Mouse (Mus musculus): ENCODE data around the gene Dgkg.

The Dgkg gene

DNA sequence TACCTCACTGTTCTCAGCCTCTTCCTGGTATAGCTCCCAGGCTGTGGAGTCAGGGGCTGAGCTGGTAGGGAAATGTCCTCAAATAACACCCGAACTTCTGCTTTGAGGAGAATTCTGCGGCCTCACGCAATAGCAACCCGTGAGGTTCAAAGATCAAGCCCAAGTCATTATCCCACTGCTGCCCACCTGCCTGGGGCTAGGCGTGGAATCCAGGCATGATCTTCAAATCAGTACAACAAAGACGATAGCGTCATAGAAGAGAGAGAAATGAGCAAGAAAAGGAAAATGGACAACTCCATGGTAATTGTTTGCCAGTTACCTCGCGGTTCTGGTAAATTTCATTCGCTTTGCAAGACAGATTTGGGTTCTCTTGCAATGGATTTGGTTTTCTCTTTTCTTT lies 109.3 kb downstream of the Dgkg start:
- DNase-seq (ENCODE audit: low read depth, low spot score): no peak

DNA sequence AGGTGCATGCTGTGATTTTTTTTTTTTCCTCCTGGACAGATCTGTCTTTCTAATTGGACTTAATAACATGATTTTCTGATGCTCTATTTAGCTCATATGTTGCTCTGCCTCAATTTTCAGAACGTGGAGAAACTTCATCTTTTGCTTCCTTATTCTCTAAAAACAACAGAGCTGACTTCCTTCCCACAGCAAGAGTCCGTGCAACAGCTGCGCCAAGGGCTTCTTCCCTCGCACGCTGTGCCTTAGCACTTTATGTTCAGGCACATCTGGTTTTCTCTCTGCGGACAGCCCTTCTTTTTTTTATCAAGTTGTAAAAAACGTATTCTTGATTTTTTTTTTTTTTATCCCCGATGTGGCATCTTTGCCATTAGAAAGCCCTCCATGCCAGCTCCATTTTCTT lies 111.2 kb downstream of the Dgkg start:
- peak; percentile 65 for DNase-seq (ENCODE audit: low read depth, low spot score)

DNA sequence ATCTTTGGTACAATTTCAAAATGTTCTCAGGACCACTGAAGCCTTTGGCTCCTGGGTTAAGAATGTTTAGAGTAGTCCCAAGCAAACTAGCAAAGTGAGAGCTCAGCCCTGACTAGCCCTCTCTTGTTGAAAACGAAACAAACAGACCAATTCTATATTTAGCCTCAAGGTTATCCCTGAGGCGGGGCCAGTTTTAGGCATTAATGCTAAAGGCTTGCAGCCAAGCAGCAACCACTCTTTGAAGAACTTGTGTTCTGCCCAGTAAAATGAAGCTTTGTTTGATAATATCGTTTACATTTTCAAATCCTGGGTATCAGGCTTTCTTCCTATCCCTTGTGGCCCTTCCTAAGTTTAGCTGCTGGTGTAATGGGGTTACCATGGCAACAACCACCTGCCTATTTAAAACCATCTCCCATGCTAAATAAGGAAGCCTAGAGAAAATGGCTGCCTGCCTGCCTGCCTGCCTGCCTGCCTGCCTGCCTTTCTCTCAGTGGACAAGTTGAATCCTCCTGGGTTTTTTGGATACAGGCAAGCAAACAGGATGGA lies 111.9 kb downstream of the Dgkg start:
- DNase-seq (ENCODE audit: low read depth, low spot score): peak; percentile 96

DNA sequence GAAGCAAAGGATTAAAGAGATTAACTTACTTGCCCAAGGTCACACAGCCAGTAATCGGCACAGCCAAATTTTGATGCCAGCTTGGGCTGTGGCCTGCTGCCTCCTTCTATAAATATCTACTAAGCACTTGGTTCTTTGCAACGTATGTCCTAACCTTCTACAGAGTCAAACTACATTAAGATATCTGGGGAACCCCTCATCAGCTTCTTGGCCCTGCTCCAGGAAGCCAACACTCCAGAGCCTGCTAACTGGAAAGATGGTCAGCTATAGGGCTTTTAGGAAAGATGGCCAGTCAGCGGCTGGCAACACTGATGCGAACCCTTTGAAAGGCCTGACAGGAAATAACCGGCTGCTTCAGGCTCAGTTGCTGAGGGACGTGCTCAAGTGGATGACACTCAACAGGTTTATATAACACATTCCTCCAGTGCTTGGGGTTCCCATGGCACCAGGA lies 114.3 kb downstream of the Dgkg start:
- peak; percentile 29 for DNase-seq (ENCODE audit: low read depth, low spot score)

DNA sequence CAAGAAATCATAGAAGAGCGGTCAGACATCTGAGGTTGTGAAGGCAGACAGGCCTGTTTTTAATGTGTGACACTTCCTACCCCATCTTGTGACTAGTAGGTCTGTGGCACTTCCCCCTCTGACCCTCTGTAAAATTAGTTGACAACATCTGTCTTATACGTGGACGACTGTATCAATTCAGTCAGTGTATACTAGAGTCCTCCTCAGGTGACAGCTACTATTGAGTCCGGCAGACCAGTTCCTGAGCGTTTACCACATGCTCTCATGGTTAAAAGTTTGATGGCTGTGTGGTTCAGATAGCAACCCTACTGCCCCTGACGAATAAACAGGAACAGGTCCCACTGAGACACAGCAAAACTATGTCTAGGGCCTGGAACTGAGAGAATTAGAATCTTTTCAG lies 117.7 kb downstream of the Dgkg start:
- no peak for DNase-seq (ENCODE audit: low read depth, low spot score)

DNA sequence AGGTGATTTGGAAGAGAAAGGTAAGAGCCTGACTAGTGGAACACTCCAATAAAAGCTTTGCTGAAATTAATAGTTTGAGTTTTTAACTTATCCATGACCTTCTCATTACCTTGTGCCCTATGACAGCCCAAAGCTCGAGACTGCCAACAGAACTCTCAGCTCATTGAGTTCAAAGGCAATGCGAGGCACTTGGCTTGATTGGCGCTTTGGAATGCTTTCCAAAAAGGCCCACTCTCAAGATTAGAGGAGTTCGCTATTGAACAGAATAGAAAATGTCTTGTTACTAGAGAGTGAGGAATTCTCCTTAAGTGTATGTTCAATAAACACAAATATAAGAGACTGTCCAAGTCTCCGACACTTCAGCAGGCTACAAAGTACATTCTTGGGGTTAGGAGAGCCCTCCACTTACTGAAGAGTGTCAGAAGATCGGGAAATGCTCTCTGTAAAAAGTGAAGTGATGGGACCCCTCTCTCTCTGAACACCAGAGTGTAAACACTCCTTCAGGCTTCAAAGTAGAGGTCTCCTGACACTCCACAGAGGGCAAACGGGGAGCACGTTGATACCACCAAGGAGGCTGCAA lies 120.3 kb downstream of the Dgkg start:
- no peak for DNase-seq (ENCODE audit: low read depth, low spot score)

DNA sequence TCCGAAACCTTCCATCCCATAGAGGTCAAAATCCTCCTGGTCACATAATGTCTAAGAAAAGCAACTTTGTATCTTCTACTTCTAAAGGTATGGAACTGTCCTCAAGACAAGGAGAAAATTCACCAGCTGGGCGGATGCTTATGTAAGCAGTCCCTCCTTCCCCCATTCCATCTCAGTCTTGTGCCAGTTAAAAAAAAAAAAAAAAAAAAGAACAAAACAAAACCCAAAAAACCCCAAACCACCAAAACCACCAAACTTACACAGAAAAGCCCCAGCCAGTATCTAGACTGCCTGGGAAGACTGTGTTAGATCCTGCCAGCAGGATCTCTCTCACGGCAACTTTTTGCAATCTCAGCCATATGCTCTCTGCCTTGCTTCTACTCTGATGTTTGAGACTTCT lies 123.9 kb downstream of the Dgkg start:
- peak; percentile 40 for DNase-seq (ENCODE audit: low read depth, low spot score)

DNA sequence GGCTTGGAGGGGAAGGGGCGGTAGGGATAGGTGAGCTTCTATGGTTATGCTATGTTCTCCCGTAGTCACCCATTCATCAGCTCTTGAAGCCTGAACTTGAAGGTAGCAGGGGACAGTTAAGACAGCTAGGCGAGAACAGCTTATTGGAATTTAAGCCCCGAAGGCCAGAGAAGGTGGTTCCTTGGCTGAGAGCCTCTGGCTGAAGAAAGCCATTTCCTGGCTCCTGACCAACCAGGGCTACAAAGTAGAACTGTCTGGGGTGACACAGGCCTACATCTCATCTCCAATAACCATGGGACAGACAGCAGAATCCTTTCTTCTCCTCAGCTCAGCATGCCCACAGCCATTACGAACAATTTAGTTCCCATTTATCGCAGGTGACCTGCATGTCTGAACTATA lies 125.2 kb downstream of the Dgkg start:
- DNase-seq (ENCODE audit: low read depth, low spot score): no peak

DNA sequence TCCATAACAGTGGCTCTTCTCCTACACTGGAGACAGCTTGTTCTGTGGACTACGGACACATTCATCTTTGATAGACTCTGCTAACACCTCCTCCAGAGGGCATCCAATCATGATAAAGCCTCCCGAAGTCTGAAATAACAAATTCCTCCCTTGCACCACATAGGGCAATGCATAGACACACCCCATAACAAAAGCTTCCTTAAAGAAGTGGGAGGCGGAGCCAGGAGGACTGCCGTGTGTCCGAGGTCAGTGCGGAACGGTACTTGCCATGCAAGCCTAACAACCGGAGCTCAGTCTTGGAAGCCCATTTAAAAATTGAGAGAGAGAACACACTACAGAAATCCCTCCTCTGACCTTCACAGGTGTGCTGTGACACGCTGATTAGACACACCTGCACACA lies 126.0 kb downstream of the Dgkg start:
- no peak for DNase-seq (ENCODE audit: low read depth, low spot score)

DNA sequence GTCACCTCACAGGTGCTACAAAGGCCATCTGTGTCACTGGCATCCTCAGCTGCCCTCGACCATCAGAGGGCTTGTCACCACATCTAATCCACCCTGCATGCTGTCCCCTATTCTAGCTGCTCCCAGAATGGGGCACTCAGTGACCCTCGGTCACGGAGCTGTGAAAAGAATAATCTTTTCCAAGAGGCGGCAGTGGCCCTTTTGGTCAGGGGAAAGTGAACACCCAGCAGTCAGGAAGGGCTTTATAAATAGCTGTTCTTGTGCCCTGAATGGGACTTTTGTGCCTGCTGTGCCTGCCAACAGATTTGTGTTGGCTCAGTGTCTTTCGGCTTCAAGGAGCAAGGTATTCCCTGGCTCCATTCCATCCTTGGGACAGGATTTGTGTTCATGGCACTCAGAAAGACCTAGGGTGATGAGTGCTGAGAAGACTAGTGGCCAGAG lies 129.5 kb downstream of the Dgkg start:
- peak; percentile 93 for DNase-seq (ENCODE audit: low read depth, low spot score)

DNA sequence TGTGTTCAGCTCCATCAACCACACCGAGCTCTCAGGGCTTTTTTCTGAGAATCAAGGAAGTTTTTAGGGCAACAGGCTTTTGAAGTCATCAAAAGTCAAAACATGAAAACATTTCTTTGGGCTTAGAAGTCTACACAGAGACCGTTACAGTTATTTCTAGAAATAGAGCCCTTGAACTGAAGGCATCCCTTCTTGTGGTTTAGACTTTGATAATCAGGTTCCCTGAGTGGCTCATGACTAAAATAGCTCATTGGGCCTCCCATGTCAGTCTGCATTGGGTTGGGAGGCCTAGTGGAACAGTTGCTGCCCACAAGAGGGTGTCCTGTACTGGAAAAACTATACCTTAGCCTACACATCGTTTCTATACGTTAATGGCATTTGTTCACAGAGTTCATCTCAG lies 130.6 kb downstream of the Dgkg start:
- DNase-seq (ENCODE audit: low read depth, low spot score): no peak

DNA sequence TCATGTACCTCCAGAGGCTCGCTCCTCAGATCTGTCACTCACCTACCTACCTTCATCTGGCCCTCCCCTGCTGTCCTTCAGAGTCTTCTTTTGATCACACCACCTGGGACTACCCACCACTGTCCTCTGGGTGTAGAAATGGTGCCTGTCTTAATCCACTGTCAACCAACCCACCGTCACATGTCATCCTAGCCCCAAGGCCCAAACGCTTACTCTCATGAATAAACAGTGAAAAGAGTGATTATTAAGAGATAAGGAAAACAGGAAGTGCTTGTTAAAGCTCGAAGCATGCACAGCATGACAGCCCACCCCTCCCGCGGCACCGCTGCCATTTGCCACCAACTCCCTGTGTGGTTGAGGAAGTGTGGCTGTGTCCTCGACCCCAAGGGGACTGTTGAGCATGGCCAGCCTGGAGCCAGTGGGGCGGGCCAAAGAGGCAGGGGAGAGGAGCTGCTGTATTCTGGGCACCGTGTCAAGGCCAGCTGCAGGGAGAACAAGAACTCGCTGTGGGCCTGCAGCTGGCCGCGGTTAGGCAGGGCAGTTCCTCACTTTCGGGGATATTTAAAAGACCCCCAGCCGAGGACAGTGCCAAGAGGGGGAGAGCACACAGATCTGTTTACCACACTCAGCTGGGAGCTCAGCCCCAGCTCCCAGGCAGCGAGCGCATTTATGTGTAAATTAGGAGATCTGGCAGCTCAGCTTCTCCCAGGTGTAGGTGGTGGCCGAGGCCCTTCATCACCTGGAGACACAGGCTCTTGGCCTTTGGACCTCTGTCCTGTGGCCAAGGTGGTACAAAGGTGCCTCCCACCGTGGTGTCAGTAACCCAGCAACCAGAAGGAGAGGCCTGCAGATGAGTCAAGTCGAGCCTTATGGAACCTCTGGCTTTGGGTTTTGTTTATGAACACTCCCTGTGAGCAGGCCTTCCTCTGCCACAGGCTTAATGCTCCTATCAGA lies 139.3 kb downstream of the Dgkg start:
- DNase-seq (ENCODE audit: low read depth, low spot score): peak; percentile 94

DNA sequence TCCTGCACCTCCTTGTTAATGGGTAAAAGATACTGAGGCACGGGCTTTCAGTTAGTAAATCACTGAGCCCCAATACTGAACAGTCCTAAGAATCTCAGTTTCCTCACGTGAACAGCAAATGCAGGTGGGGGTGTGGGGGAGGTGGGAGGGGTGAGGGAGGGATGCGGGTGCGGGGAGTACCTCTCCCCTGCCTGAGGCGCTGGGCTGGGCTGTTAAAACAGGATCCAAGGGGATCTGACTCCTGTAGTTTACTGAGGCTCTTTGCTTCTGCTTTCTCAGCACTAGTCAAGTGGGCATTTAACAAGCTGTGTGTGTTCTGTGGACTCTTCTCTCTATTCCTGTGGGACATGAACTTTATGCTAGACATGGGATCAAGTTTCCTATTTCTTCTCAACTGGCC lies 141.5 kb downstream of the Dgkg start:
- DNase-seq (ENCODE audit: low read depth, low spot score): no peak

DNA sequence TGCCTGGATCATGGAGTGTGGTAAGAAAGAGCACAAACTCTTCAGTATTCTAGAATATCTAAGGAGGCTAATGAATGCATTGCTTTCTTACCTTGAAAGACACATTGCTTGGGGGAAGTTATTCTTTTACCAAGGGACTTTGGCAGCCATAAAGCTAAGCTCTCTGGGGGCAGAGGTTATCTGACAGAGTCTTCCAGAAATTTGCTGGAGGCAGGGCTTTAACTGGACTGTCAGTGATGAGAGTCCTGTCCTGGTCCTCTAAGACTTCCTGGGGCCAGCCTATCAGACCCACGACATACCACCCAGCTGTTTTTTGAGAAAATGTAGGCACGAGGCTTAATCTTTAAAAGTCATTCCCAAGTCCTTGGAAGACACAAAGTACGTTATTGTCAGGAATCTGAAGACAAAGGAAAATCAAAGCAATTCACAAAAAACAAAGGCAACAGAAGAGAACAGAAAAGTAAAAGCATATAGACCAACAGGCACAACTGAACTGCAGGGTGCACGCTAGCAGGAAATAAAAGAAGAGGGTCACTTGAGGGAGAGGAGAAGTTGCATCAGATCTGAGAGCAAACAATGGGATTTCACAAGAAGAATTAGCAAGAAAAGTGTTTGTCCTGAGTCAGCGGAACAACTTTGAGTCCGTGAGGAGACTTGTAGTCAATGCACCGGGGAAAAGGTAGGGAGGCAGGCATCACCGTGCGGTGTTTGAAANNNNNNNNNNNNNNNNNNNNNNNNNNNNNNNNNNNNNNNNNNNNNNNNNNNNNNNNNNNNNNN lies 146.0 kb downstream of the Dgkg start:
- no peak for DNase-seq (ENCODE audit: low read depth, low spot score)

DNA sequence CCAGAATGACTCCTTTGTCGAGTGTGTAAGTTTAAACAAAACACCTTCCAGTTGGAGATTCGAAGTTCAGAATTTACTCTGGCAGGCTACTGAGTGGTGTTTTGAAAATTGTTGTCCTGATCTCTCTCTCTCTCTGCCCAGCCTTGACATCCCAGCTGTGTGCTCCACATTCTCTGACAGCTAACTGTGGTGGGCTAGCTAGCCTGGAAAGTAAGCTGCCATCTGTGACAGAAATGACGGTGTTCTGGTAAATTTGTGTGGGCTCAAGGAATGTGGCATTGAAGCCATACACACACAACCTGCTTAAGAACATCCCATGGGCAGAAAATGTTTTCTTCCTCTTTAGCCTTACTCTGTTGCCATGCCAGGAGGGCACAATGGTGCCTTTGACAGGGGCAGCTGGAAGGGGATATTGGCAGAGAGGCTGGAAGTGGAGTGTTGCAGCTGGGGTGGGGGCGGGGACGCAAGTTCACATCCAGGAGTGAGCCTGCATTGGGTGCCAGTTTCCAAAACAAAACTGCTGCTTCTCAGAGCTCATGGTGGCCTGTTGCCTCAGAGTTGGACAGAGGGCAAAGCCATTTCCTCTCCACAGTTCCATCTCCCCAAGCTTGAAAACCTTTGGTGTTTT lies 148.0 kb downstream of the Dgkg start:
- DNase-seq (ENCODE audit: low read depth, low spot score): peak; percentile 92

DNA sequence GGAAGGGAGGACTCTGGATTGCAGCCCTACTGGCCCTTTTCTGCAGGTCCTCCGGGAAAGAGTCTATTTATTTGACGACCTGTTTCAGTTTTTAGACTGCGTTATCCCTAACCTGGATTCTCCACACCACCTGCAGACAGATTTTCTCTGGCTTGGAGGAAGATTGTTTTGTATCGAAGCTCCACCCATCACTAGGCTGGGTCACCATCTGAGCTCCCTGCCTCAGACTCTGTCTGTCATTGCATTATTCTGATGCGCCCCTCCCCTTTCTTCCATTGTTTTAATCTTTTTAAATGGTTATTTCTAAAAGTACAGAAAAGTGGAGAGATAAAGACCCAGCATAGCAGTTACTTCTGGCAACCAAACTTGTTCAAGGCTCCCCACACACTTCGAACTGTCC lies 151.4 kb downstream of the Dgkg start:
- DNase-seq (ENCODE audit: low read depth, low spot score): no peak

DNA sequence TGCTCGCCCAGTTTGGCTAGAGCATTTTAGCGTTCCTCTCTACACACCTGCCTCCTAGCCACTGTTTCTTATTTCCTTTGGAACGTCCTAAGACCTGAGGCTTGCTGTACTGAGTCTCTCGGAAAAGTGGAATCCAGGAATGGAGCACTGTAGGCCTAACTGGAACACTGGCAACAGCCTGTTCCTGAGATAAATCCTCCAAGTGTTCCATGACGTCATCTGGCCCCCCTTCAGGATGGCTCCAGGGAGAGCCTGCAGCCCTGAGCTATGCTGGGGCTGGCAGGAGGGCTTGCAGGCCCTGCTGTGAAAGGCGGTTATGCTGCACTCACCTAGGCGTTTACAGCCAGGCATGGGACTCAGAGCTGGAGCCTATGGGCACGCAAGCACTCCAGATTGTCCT lies 152.2 kb downstream of the Dgkg start:
- peak; percentile 89 for DNase-seq (ENCODE audit: low read depth, low spot score)

DNA sequence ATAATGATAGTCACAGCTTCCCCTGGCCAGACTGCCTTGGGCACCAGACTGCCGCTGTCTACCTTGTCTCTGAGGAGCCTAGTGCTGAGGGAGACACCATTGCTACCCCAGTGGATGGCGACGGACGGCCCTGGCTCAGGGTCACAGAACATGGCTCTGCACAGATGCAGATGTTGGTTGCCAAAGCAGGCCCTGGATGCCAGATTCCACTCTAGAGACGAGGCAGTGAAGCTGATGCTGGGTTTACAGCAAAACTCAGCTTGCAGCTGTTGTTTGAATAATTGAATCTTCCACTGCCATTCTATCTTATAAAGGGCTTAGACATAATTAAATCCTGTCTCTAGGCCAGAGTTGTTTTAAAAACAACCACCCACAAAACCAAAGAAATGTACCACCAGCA lies 153.0 kb downstream of the Dgkg start:
- peak; percentile 63 for DNase-seq (ENCODE audit: low read depth, low spot score)

DNA sequence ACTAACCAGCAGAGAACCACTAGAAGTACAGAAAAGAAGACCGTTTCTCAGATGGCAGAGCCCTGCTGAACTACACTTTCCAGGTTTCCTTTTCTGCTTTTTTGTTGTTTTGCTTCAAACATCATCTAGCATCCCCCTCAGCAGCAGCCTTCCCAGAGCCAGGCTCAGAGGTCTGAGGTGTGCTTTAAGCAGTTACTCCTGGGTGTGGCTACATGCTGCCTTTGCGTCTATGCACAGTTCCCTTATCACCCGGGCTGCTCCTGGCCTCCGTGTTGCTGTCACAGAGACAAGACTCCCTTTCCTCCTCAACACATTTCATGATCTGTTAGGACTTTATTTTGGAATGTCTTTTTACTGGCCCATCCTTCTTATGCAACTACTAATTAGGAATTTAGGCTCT lies 153.6 kb downstream of the Dgkg start:
- no peak for DNase-seq (ENCODE audit: low read depth, low spot score)

DNA sequence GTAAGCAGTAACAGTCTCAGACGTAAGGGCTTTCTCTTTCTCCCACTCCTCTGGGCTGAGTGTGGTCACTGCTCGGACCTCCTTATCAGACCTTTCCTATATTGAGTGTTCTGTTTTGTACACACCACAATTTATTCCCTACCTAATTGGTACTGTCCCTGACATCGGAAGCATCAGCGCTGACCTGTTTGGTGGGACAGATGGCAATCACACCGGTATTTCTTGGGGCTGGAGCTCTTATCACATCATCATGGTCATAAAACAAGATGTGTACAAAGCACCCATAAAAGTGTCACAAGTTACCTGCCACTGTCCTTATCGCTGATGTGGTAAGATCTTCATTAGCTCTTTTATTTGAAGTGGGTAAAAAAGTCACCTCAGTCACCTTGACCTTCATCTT lies 155.2 kb downstream of the Dgkg start:
- no peak for DNase-seq (ENCODE audit: low read depth, low spot score)

DNA sequence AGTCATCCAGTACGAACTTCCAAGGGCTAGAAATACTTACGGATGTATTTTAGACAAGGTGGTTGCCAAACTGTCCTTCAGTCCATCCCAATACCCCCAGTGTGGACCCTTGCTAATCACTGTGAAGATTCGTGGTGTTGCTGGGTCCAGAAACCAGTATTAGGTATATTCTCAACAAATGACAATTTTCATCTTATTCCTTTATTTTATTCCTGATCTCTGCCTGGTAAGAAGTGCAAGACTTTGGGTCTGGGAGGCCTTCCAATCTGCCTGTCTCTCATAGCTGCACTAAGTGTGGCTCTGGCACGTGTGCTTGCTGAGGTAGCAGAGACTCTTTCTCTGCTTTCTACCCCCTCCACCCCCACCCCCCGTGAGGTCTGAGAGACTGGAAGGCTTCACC lies 156.5 kb downstream of the Dgkg start:
- peak; percentile 49 for DNase-seq (ENCODE audit: low read depth, low spot score)

DNA sequence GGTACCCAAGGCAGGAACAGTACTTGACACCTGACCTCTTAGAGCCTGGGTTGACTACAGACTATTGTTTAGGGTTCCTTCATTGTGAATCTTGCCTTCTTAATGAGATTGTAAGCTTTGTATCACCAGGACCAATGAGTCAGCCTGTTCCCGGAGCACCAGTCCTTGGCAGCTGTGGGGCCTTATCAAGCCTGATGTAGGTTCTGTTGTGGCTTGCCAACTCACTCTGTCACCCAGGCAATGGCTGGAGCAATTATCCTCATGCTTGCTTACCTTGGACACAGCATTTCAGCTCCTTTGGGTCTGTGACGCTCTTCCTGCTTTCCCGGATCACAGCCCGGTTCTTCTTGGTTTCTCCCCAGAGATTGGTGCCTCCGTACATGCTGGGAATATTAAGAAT lies 157.1 kb downstream of the Dgkg start:
- no peak for DNase-seq (ENCODE audit: low read depth, low spot score)

Measured in brain, adult 2 months (tissue).